Mouse (Mus musculus): Measurements from ENCODE around the gene Mpnd. TPM values are rescaled to one million over a fixed set of nuclear protein-coding genes. Genes with fewer than 3 reads are reported as not detected.
A peak's percentile ranks its signal among the peaks of the same experiment; 100 is the strongest.

The Mpnd gene
- polyA plus RNA-seq, 1 experiment from 2014 or later = 41.4 TPM

- peak; percentile 77 for ATAC-seq
- WGBS = 1% methylated on average over 61 of the region's 62 CpGs
These were observed 3.8 kb downstream of the Mpnd start for GRCm38 (mm10) chr17:56009088-56009961.

GRCm38 (mm10) chr17:56009962-56010240 is 4.4 kb downstream of the Mpnd start:
- H3K4me2 ChIP-seq (replicated peaks; ENCODE audit: low read depth) = peak overlapping the region; percentile 94
- peaks cover 25% of the 10 kb centered on the region; the same call in 1 of the 2 replicates for H3K36me3 ChIP-seq (ENCODE audit: control insufficient read depth, insufficient read depth)
- H3K4me3 ChIP-seq (ENCODE audit: low read depth, low read length) = peak overlapping the region; percentile 87
- peaks cover 11% of the 10 kb centered on the region; the same call in 1 of the 2 replicates for H3K4me1 ChIP-seq (replicated peaks; ENCODE audit: control insufficient read depth, insufficient read depth, low read length)
- peak overlapping the region; percentile 58; the same call in 1 of the 2 replicates for H3K9ac ChIP-seq (ENCODE audit: low read depth, low read length)
- WGBS = 38% methylated on average over 2 of the region's 2 CpGs
- no peak for TF ChIP-seq CTCF (IDR thresholded peaks at IDR 0.05; ENCODE audit: low read depth)
- no peak for ATAC-seq
- H3K9me3 ChIP-seq (ENCODE audit: control insufficient read depth) = no peaks in the 10 kb centered on the region
- no peak overlapping the region for H3K27ac ChIP-seq (ENCODE audit: low read depth, low read length)
- no peaks in the 10 kb centered on the region for H3K27me3 ChIP-seq (replicated peaks; ENCODE audit: control insufficient read depth, insufficient read depth, low read length)

More at GRCm38 (mm10) chr17:56009088-56009961, 3.8 kb downstream of the Mpnd start:
- no peaks in the 10 kb centered on the region for H3K27me3 ChIP-seq (replicated peaks; ENCODE audit: control insufficient read depth, insufficient read depth, low read length)
- H3K9ac ChIP-seq (ENCODE audit: low read depth, low read length) = peak overlapping the region; percentile 58
- H3K4me3 ChIP-seq (ENCODE audit: low read depth, low read length) = peak overlapping the region; percentile 87
- H3K27ac ChIP-seq (ENCODE audit: low read depth, low read length) = peak overlapping the region; percentile 79
- H3K36me3 ChIP-seq (ENCODE audit: control insufficient read depth, insufficient read depth) = peaks cover 22% of the 10 kb centered on the region; the same call in 1 of the 2 replicates
- peak overlapping the region; percentile 94 for H3K4me2 ChIP-seq (replicated peaks; ENCODE audit: low read depth)
- H3K9me3 ChIP-seq (ENCODE audit: control insufficient read depth) = no peaks in the 10 kb centered on the region
- peak; percentile 75 for TF ChIP-seq CTCF (IDR thresholded peaks at IDR 0.05; ENCODE audit: low read depth)
- peaks cover 11% of the 10 kb centered on the region; the same call in 1 of the 2 replicates for H3K4me1 ChIP-seq (replicated peaks; ENCODE audit: control insufficient read depth, insufficient read depth, low read length)

- Histone ChIP-seq H3K27ac (ENCODE audit: low read depth, low read length) (no peak overlapping the region), H3K4me3 (ENCODE audit: low read depth, low read length) (peak overlapping the region; percentile 87), H3K9ac (ENCODE audit: low read depth, low read length) (0 out of 2 replicates have a peak overlapping the region, but pooled peaks have one; percentile 58), H3K36me3 (ENCODE audit: control insufficient read depth, insufficient read depth) (peaks cover 29% of the 10 kb centered on the region), H3K4me2 (replicated peaks; ENCODE audit: low read depth) (peak overlapping the region; percentile 94), H3K27me3 (replicated peaks; ENCODE audit: control insufficient read depth, insufficient read depth, low read length) (no peaks in the 10 kb centered on the region), H3K9me3 (ENCODE audit: control insufficient read depth) (no peaks in the 10 kb centered on the region), H3K4me1 (replicated peaks; ENCODE audit: control insufficient read depth, insufficient read depth, low read length) (peaks cover 11% of the 10 kb centered on the region; the same call in 1 of the 2 replicates)
- ATAC-seq = no peak
- no peak for TF ChIP-seq CTCF (IDR thresholded peaks at IDR 0.05; ENCODE audit: low read depth)
- WGBS = 59% methylated on average over 14 of the region's 14 CpGs
These were observed 4.7 kb downstream of the Mpnd start for GRCm38 (mm10) chr17:56010255-56010654.

GRCm38 (mm10) chr17:56010681-56011080 is 5.2 kb downstream of the Mpnd start:
- TF ChIP-seq CTCF (IDR thresholded peaks at IDR 0.05; ENCODE audit: low read depth) = peak; percentile 98
- peak overlapping the region; percentile 6 for H3K4me3 ChIP-seq (ENCODE audit: low read depth, low read length)
- H3K4me1 ChIP-seq (replicated peaks; ENCODE audit: control insufficient read depth, insufficient read depth, low read length) = peaks cover 11% of the 10 kb centered on the region; the same call in 1 of the 2 replicates
- peak overlapping the region; percentile 94 for H3K4me2 ChIP-seq (replicated peaks; ENCODE audit: low read depth)
- WGBS = 7% methylated on average over 7 of the region's 9 CpGs
- 0 out of 2 replicates have a peak overlapping the region, but pooled peaks have one; percentile 58 for H3K9ac ChIP-seq (ENCODE audit: low read depth, low read length)
- no peak for ATAC-seq
- no peaks in the 10 kb centered on the region for H3K27me3 ChIP-seq (replicated peaks; ENCODE audit: control insufficient read depth, insufficient read depth, low read length)
- H3K27ac ChIP-seq (ENCODE audit: low read depth, low read length) = no peak overlapping the region
- H3K36me3 ChIP-seq (ENCODE audit: control insufficient read depth, insufficient read depth) = peaks cover 33% of the 10 kb centered on the region
- H3K9me3 ChIP-seq (ENCODE audit: control insufficient read depth) = no peaks in the 10 kb centered on the region

- H3K9me3 ChIP-seq (ENCODE audit: control insufficient read depth) = no peaks in the 10 kb centered on the region
- no peak for TF ChIP-seq CTCF (IDR thresholded peaks at IDR 0.05; ENCODE audit: low read depth)
- no peak overlapping the region for H3K9ac ChIP-seq (ENCODE audit: low read depth, low read length)
- no peak overlapping the region for H3K27ac ChIP-seq (ENCODE audit: low read depth, low read length)
- ATAC-seq = no peak
- peaks cover 41% of the 10 kb centered on the region for H3K36me3 ChIP-seq (ENCODE audit: control insufficient read depth, insufficient read depth)
- H3K4me1 ChIP-seq (replicated peaks; ENCODE audit: control insufficient read depth, insufficient read depth, low read length) = peaks cover 11% of the 10 kb centered on the region; the same call in 1 of the 2 replicates
- 89% methylated on average over 7 of the region's 7 CpGs for WGBS
- no peaks in the 10 kb centered on the region for H3K27me3 ChIP-seq (replicated peaks; ENCODE audit: control insufficient read depth, insufficient read depth, low read length)
- H3K4me2 ChIP-seq (replicated peaks; ENCODE audit: low read depth) = no peak overlapping the region
- H3K4me3 ChIP-seq (ENCODE audit: low read depth, low read length) = no peak overlapping the region
These were observed 5.9 kb downstream of the Mpnd start for GRCm38 (mm10) chr17:56011441-56011840.

GRCm38 (mm10) chr17:56015293-56015692 is 9.8 kb downstream of the Mpnd start:
- TF ChIP-seq CTCF (IDR thresholded peaks at IDR 0.05; ENCODE audit: low read depth) = no peak
- ATAC-seq = no peak
- Histone ChIP-seq H3K36me3 (ENCODE audit: control insufficient read depth, insufficient read depth) (peaks cover 78% of the 10 kb centered on the region), H3K4me1 (replicated peaks; ENCODE audit: control insufficient read depth, insufficient read depth, low read length) (0 out of 2 replicates have a peak, but pooled peaks cover 2% of the 10 kb centered on the region), H3K9me3 (ENCODE audit: control insufficient read depth) (no peaks in the 10 kb centered on the region), H3K4me2 (replicated peaks; ENCODE audit: low read depth) (no peak overlapping the region), H3K9ac (ENCODE audit: low read depth, low read length) (no peak overlapping the region), H3K27me3 (replicated peaks; ENCODE audit: control insufficient read depth, insufficient read depth, low read length) (no peaks in the 10 kb centered on the region), H3K27ac (ENCODE audit: low read depth, low read length) (no peak overlapping the region), H3K4me3 (ENCODE audit: low read depth, low read length) (no peak overlapping the region)
- 89% methylated on average over 9 of the region's 9 CpGs for WGBS

All from intestine, postnatal 0 days (tissue).